Comparison of ENCODE assay signal across 8 mouse cellular contexts in the genomic region with DNA sequence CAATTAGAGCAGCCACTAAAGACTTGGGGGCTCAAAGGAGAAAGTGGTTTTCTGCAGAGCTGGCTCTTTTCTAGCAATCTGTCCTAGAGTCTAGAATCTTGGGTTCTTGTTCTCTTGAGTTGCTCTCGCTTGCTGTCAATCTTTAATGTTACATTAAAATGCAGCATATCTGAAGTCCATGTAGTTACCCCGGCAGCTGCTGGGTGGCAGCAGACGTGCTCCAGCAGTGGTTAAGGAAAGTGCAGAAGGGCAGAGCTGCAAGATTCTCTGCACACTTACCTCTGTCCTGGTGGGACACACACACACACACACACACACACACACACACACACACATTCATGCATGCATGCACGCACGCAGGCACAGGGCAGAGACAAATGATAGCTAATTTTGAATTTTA.
DNase-seq lines count a peak whose midpoint lies in the region; ATAC-seq lines count a peak whose summit lies in the region.

No protein-coding gene starts in this region.

- ATAC-seq in granulocyte monocyte progenitor cell, adult 5-6 weeks (replicated peaks; ENCODE audit: poor library complexity, severe bottlenecking), result no peak

- peak; percentile 8 for DNase-seq in gastrocnemius, postnatal 10 days
- no peak for DNase-seq in gastrocnemius, adult 8-10 months (ENCODE audit: low spot score in 2 of 2)
- DNase-seq in right cerebral cortex, adult 2 months (ENCODE audit: low spot score in 2 of 2), result peak; percentile 35 to 43
- no peak for DNase-seq in right cerebral cortex, postnatal 36 days (ENCODE audit: low spot score in 2 of 2)
- peak; percentile 17 to 52 for DNase-seq in kidney, adult 8-10 months
- peak; percentile 40 for DNase-seq in retina, embryonic 14.5 days (ENCODE audit: low spot score)
- no peak for DNase-seq in T-cell, adult 2 months (ENCODE audit: low spot score)

Comparison
In these comparisons a context has a peak if more than half of its experiments do, and no peak if none do; other contexts are left out.
1. DNase-seq: peak in gastrocnemius, postnatal 10 days (single experiment), right cerebral cortex, adult 2 months (2 of 2), kidney, adult 8-10 months (2 of 2) and retina, embryonic 14.5 days (single experiment); none in gastrocnemius, adult 8-10 months (0 of 2), right cerebral cortex, postnatal 36 days (0 of 2) and T-cell, adult 2 months (single experiment).